Mouse (Mus musculus) T-helper 1 cell (primary cell): Measurements from ENCODE around the gene Stim1.
"Not testable (repeated sequence)": the region's sequence is repeated elsewhere in the genome, so short reads cannot be mapped to it uniquely, and the experiment has no call there.

ENCODE experiments used
- in situ Hi-C: fragments of 300-600 bp; cut with MboI, MseI; formaldehyde crosslinking; loops from one replicate; pipeline ENCODE4 v1.15.1; 2025; ENCODE audit warnings: high pct_unique_total_duplicates

Gene Stim1

DNA sequence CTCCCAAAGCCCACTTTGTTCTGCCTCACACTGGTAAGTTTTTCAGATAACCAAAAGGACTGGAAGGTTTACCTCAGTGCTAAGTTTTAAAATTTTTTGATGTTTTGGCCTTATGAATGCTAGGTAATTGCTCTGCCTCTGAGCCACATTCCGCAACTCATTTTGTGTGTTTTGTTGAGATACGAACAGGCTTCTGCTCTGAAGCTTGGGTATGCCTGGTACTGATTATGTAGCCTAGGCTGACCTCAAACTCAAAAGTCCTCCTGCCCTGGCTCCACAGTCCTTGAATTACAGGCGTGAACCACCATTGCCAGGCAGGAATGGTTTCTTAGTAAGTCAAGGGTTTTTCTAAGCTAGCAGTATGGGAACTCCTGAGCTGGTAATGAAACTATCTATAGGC is 90.5 kb downstream of the Stim1 start:
- in situ Hi-C loops: no loop called here

DNA sequence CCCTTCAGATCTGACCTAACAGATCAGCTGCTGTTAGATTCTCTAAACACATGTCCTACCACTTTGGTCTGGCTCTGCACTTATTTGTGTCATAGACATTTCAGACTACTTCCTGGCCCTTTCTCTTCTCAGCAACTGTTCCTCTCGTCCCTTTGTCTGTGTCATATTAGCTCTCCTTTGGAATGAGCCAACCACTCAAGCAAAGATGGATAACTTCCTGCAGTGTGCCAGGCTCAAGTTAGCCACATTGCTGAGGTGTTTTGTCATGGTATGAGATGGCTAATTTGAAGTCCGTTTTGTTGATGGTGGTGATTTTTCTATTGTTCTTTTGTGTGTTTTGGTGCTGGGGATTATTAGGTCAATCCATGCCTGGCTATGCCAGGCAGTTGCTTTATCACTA is 93.7 kb downstream of the Stim1 start:
- in situ Hi-C loops: loop anchor here (10.0 kb wide), 1 partner anchor 624 kb away; the partner anchor contains the start of gene Olfr578

GRCm38 (mm10) chr7:102363853-102364252 is 96.2 kb downstream of the Stim1 start:
- in situ Hi-C loops: loop anchor here (10.0 kb wide), 1 partner anchor 621 kb away; the partner anchor contains the start of gene Olfr578

DNA sequence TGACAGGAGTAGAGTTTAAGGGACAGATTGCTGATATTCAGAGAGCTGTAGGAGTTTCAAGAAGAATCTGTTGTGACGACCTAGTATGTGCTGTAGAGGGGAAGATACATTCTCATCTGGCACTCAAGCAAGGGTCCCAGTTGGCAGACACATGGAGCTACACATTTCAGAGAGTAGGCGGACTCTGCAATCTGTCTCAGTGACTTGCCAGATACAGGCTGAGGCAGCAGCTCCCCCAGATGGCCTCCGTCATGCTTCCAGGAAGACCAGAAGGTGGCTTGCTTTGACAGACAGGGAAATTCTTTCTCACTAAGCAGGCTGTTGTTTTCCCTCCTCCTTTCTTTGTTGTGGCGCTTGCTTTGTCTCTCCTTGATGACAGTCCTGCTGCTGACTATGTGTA is 102.1 kb downstream of the Stim1 start:
- in situ Hi-C loops: loop anchor here (10.0 kb wide), 1 partner anchor 615 kb away; the partner anchor contains the start of gene Olfr578

DNA sequence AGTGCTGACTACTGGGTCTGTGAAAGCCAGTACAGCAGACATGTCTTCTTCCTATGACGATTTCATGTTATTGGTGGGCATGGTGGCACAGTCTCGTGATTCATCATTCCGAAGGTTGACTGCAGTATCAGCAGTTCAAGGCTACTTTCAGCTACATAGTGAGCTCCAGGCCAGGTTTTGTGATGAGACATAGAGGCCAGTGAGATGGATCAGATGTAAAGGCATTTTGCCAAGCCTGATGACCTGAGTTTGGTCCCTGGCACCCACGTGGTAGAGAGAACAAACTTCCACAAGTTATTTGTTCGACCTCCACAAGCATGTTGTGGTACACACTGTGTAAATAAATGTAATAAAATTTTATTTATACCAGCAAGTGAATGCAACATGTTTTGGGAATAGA is 102.9 kb downstream of the Stim1 start:
- in situ Hi-C loops: no loop called here

- in situ Hi-C loops: no loop called here
Measured at GRCm38 (mm10) chr7:102373382-102374072, 105.9 kb downstream of the Stim1 start.

- in situ Hi-C loops: no loop called here
Measured at GRCm38 (mm10) chr7:102383221-102383620, 115.6 kb downstream of the Stim1 start.

DNA sequence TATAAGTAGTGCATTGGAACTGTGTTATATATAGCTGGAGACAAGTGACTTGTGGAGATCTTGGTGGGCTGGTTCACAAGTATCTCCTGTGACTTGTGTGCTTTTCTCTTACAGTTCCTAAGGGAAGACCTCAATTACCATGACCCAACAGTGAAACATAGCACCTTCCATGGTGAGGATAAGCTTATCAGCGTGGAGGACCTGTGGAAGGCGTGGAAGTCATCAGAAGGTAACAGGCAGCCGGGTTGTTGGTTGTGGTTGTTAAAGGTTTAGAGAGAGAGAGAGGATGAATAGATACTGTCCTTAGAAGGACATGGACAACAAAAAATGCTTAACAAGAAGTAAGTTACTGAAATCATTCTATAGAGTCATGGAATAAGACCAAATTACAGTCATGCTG is 118.4 kb downstream of the Stim1 start:
- in situ Hi-C loops: no loop called here

DNA sequence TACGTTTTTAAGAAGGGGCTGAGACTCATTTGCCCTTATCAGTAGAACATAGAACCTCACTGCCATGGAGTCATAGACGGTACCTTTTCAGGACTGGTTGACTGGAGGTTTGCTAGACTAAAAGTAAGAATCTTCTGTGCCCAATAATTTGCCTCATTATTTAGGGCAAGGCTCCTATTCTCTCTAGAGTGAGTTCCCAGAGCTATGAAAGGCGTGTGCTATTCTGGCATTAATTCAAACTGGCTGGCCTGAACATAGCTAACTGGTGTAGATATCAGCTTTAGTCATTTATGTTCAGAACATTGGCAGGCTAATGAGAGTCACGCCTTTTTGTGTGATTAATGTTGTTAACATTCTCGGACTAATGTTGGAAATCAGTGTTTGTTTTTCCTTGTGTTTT is 121.5 kb downstream of the Stim1 start:
- in situ Hi-C loops: no loop called here

DNA sequence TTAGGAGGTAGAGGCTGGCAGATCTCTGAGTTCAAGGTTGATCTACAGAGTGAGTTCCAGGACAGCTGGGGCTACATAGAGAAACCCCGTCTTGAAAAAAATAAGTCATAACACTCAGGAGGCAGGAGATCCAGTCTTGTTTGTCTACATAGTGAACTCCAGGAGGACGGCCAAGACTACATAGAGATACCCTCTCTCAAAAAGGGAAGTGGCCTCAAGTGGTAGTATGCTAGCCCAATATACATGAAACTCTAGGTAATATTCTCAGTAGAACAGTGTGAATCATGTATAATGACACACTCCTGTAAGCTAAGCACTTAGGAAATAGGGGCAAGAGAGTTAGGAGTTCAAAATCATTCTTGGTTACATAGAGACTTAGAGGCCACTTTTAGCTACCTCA is 126.3 kb downstream of the Stim1 start:
- in situ Hi-C loops: no loop called here

GRCm38 (mm10) chr7:102395894-102396293 is 128.3 kb downstream of the Stim1 start:
- in situ Hi-C loops: no loop called here

GRCm38 (mm10) chr7:102396331-102396730 is 128.7 kb downstream of the Stim1 start:
- in situ Hi-C loops: no loop called here

DNA sequence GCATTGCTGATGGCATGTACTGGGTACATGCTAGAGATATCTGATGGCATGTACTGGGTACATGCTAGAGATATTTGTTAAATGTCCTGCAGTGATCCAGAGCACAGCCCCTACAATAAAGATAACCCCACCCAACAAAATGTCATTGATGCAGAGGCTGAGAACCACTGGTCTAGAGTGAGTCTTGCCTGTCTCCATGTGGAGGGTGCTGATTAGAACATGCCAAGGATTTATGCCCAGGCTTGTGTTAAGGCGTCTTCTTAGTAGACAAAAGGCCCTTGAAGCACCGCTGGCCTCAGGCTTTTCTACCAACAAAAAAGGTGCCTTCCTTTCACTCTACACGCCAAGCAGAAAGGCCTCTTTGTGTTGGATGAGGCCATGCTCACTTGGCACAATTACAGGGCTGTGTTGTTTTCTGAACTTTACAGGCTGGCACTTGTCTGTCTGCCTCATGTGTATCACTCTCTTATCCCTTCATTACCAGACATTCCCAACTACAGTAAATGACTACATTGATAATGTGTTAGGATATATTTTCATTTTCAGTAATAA is 131.7 kb downstream of the Stim1 start:
- in situ Hi-C loops: no loop called here

GRCm38 (mm10) chr7:102404118-102404517 is 136.5 kb downstream of the Stim1 start:
- in situ Hi-C loops: no loop called here

DNA sequence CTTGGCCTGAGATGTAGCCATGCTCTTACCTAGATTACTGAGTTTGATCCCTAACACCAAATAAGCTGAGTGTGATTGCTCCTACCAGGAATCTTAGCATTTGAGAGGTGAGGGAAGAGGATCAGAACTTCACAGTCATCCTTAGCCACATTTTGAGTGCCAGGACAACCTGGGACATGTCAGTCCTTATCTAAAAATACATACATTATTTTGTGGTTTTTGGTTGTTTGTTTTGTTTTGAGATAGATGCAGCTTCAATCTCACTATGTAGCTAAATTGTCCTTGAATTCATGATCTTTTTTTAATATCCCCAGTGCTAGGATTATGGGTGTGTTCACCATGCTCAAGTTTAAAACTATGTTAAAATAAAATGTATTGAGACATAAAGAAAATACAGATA is 139.8 kb downstream of the Stim1 start:
- in situ Hi-C loops: no loop called here

GRCm38 (mm10) chr7:102415272-102415671 is 147.7 kb downstream of the Stim1 start:
- in situ Hi-C loops: not testable (repeated sequence)

GRCm38 (mm10) chr7:102415841-102416240 is 148.2 kb downstream of the Stim1 start:
- in situ Hi-C loops: no loop called here

GRCm38 (mm10) chr7:102417398-102417797 is 149.8 kb downstream of the Stim1 start:
- in situ Hi-C loops: no loop called here

- in situ Hi-C loops: loop anchor here (5.0 kb wide), 1 partner anchor 165 kb away; the partner anchor contains the start of gene Rhog
Measured at GRCm38 (mm10) chr7:102422036-102422435, 154.4 kb downstream of the Stim1 start.

DNA sequence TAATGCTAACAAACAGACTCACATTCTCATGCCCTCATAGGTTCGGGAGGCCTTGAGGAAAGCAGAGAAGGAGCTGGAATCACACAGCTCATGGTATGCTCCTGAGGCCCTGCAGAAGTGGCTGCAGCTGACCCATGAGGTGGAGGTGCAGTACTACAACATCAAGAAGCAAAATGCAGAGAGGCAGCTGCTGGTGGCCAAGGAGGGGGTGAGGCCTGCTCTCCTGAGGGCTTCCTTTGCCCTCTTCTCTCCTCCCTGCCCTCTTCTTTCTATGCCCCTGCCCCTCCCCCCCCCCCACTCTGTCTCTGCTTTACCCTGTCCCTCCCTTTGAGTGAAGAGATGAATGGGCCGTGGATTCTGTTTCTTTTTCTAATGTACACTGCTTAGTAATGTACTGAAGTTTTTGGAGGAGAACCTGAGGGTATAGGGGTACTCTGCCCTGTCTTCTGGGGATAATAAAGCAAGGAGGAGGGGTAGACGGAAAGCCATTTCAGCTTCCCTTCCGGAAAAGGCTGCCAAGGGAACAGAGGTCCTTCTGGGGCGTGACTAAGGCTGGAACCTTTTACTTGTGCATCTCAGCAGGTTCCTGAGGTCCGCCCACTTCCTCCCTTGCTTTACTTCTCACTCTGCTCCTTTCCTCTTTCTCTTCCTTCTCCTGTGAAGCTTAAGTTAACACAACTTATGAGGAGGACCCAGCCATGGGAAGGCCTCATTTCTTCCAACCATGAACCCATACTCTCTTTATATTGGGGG is 158.5 kb downstream of the Stim1 start:
- in situ Hi-C loops: no loop called here

DNA sequence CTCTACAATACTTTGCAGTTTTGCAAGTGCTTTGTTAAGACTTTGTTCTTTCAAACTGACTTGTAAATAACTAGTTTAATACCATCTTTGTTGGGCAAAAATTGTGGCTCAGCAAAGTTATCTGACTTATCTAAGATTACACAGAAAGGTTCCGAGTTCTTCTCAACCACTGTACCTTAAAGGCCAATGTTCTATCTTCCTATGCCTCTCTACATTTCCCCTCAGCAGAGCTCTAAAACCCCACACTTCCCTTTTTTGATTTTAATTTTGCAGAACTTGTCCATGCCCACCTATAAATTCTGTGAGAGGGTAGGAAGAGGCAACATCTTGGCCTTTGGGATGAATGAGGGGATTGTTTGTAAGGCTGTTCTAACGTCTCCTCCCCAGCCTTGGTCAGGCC is 166.7 kb downstream of the Stim1 start:
- in situ Hi-C loops: no loop called here

GRCm38 (mm10) chr7:102440822-102441656 is 173.4 kb downstream of the Stim1 start:
- in situ Hi-C loops: no loop called here
